Mouse (Mus musculus) liver, embryonic 14.5 days (tissue): ENCODE data around the gene Pdia2. TPM values are rescaled to one million over a fixed set of nuclear protein-coding genes. Genes with fewer than 3 reads are reported as not detected.

Experiments used
- ATAC-seq: fragments of 200-750 bp; cut with Nextera tagmentation; 2 replicates; pipeline ENCODE4 v1.8.0; 2017; ENCODE audit warnings: moderate number of reproducible peaks, mild to moderate bottlenecking, moderate library complexity; ENCODE audit not compliant: insufficient read depth
- DNase-seq, 3 experiments: peaks; one replicate each; pipeline ENCODE4 v3.0.0-alpha.2; 2012 to 2013; ENCODE audit warnings: low read depth in 3 of 3, low spot score in 3 of 3
- H3K27ac ChIP-seq: fragments of 300-500 bp; sonication (generic); 2 replicates; pipeline ENCODE4 v1.5.1; 2014; ENCODE audit warnings: moderate library complexity, mild to moderate bottlenecking, control low read depth, inconsistent platforms
- H3K27me3 ChIP-seq: fragments of 300-500 bp; sonication (generic); 2 replicates; pipeline ENCODE4 v1.6.1; 2014; ENCODE audit warnings: mild to moderate bottlenecking, low read length, moderate library complexity; ENCODE audit not compliant: control insufficient read depth, insufficient read depth
- H3K36me3 ChIP-seq: fragments of 300-500 bp; sonication (generic); replicated peaks from 2 replicates; pipeline ENCODE4 v1.6.1; 2014; ENCODE audit warnings: low read depth; ENCODE audit not compliant: control insufficient read depth, insufficient read depth
- H3K4me1 ChIP-seq, 2 experiments: fragments of 200-500 bp in 1 of 2; fragments of 300-500 bp in 1 of 2; sonication (generic) in 1 of 2; replicated peaks; 2 replicates each; pipeline ENCODE4 v1.6.1; 2012 to 2014; ENCODE audit warnings: antibody characterized with exemption in 1 of 2, inconsistent platforms in 1 of 2, low read length in 1 of 2; ENCODE audit not compliant: control insufficient read depth in 2 of 2, insufficient read depth in 2 of 2
- H3K4me2 ChIP-seq: fragments of 300-500 bp; sonication (generic); 2 replicates; pipeline ENCODE4 v1.6.1; 2014; ENCODE audit warnings: low read depth, mild to moderate bottlenecking, control low read depth, moderate library complexity
- H3K4me3 ChIP-seq, 2 experiments: fragments of 200-500 bp in 1 of 2; fragments of 300-500 bp in 1 of 2; sonication (generic) in 1 of 2; 2 replicates each; pipeline ENCODE4 v1.5.1; 2012 to 2014; ENCODE audit warnings: low read depth in 2 of 2, low read length in 2 of 2, mild to moderate bottlenecking in 2 of 2, control low read depth in 1 of 2, inconsistent platforms in 1 of 2, moderate library complexity in 1 of 2; ENCODE audit not compliant: insufficient read depth in 1 of 2
- H3K9ac ChIP-seq: fragments of 300-500 bp; sonication (generic); replicated peaks from 2 replicates; pipeline ENCODE4 v1.6.1; 2014; ENCODE audit warnings: mild to moderate bottlenecking, control low read depth, moderate library complexity
- H3K9me3 ChIP-seq: fragments of 300-500 bp; sonication (generic); 2 replicates; pipeline ENCODE4 v1.6.1; 2016; ENCODE audit warnings: low read length, mixed read lengths; ENCODE audit not compliant: control insufficient read depth
- CTCF ChIP-seq: IDR thresholded peaks from 2 replicates; pipeline ENCODE4 v1.5.1; 2016; ENCODE audit warnings: antibody characterized with exemption, low read depth, control low read depth
- EP300 ChIP-seq: IDR thresholded peaks from 2 replicates; pipeline ENCODE4 v1.6.1; 2016; ENCODE audit warnings: antibody characterized with exemption, low read depth
- WGBS: fragments of 180-500 bp; shearing (Covaris S2); extraction: QIAGEN DNeasy Blood & Tissue Kit; methylation state at CpG from one replicate; pipeline ENCODE4 v1.1.7; 2014; ENCODE audit not compliant: insufficient replicate concordance; 5-methylcytosine and 5-hydroxymethylcytosine counted together
- polyA plus RNA-seq, 2 experiments: library from polyadenylated mRNA; depleted of rRNA in 1 of 2; stranded (reverse) in 1 of 2; unstranded in 1 of 2; fragments of >200 nt; fragmentation: Nextera tagmentation in 1 of 2; extraction: Ambion mirVana in 1 of 2; gene quantifications; 2 replicates each; pipeline versions ENCODE4 v1.2.1 to v1.2.3; 2012 to 2014

Pdia2 gene
- polyA plus RNA-seq, 2 experiments = 25.9 to 86.6 TPM

DNA sequence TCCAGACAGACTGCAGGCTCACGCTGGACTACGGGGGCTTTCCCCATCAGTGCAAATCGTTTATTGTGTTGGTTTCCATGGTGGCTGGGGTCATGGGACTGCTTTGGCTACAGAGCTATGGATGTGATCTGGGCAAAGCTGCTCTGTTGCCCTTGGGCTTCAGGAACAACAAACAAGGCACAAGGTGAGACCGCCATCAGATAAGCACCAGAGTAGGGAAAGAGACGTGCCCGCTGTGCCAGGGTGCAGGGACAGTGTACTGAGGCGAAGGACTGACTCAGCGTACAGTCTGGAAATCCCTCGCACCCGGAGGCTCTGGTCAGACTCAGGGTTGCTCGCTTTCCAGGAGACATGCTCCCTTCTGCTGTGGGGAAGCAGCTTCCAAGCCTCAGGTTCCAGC, 13.8 kb upstream of the Pdia2 start:
- 71% methylated on average over 11 of the region's 11 CpGs for whole genome bisulfite sequencing
- ATAC-seq (no peak), DNase-seq (no peak)
- Histone ChIP-seq H3K27ac (no peak overlapping the region), H3K9ac (no peak overlapping the region), H3K36me3 (no peaks in the 10 kb centered on the region), H3K9me3 (no peaks in the 10 kb centered on the region), H3K4me2 (no peak overlapping the region), H3K27me3 (no peaks in the 10 kb centered on the region), H3K4me1 (no peaks in the 10 kb centered on the region), H3K4me3 (no peak overlapping the region)
- no peak for TF ChIP-seq EP300
- no peak for TF ChIP-seq CTCF

DNA sequence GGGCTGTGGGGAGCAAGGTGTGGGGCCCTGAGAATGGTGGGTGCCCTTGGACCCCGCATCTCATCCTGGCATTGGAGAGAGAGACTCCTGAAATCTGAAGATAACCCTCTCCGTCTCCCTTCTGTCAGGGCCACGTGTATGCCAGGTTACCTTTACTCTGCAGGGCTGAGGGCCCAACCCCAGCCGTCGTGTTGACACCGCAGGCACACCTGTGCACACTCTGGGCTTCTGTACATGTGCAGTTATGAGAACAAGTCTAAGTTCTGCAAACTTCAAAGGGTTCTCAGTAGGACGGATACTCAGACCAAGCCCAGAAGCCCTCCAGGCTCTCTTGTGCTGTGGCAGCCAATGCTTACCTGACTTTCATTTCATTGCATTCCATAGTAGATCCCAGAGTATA, 13.4 kb upstream of the Pdia2 start:
- Histone ChIP-seq H3K27ac (no peak overlapping the region), H3K4me1 (no peaks in the 10 kb centered on the region), H3K27me3 (no peaks in the 10 kb centered on the region), H3K4me3 (no peak overlapping the region), H3K9ac (no peak overlapping the region), H3K36me3 (no peaks in the 10 kb centered on the region), H3K9me3 (no peaks in the 10 kb centered on the region), H3K4me2 (no peak overlapping the region)
- no peak for DNase-seq
- TF ChIP-seq CTCF (no peak), EP300 (no peak)
- no peak for ATAC-seq
- WGBS = 83% methylated on average over 7 of the region's 7 CpGs

DNA sequence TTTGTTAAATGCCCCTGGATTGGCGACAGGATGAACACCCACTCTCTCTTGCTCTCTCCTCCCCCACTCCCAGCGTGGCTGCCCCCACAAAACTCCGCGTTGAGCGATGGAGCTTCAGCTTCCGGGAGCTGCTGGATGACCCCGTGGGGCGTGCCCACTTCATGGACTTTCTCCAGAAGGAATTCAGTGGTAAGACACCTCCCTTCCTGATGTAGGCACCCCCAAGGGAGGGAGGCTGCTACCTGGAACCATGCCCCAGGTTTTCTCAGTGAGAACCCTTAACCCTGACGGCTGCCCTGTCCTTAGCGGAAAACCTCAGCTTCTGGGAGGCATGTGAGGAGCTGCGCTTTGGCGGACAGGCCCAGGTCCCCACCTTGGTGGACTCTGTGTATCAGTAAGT, 8.8 kb upstream of the Pdia2 start, which contains the start of gene Arhgdig:
TSS of gene Arhgdig (minus strand) at position 101 of the 400 bp plus-strand sequence.
- WGBS = 78% methylated on average over 12 of the region's 12 CpGs
- Histone ChIP-seq H3K36me3 (no peaks in the 10 kb centered on the region), H3K27ac (no peak within 1 kb of the TSS), H3K9me3 (no peaks in the 10 kb centered on the region), H3K4me2 (no peak within 1 kb of the TSS), H3K27me3 (peaks cover 24% of the 10 kb centered on the region), H3K9ac (no peak within 1 kb of the TSS), H3K4me1 (peaks cover under 1% of the 10 kb centered on the region in 2 experiments), H3K4me3 (no peak within 1 kb of the TSS)
- DNase-seq (no peak), ATAC-seq (no peak)
- TF ChIP-seq CTCF (no peak), EP300 (no peak)

DNA sequence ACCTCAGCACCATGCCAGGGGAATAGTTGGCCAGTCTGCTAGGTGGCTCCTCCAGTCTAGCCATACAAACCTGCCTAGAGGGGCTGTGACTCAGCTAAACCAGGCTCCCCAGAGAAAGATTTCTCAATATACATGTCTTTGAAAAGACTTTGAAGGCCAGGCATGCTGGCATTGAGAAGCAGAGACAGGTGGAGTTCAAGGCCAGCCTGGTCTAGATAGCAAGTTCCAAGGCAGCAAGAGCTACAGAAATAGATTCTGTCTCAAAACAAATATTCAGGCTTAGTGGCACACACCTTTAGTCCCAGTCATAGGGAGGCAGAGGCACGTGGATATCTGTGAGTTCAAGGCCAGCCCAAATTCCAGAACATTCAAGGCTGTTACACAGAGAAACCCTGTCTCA, 7.5 kb upstream of the Pdia2 start:
- Histone ChIP-seq H3K27me3 (peaks cover 31% of the 10 kb centered on the region), H3K4me3 (no peak overlapping the region), H3K36me3 (no peaks in the 10 kb centered on the region), H3K4me2 (no peak overlapping the region), H3K9ac (no peak overlapping the region), H3K4me1 (peaks cover 13% of the 10 kb centered on the region in 2 experiments), H3K27ac (no peak overlapping the region), H3K9me3 (no peaks in the 10 kb centered on the region)
- no peak for TF ChIP-seq EP300
- TF ChIP-seq CTCF = no peak
- DNase-seq (no peak), ATAC-seq (no peak)
- WGBS = 27% methylated on average over 1 of the region's 1 CpGs

DNA sequence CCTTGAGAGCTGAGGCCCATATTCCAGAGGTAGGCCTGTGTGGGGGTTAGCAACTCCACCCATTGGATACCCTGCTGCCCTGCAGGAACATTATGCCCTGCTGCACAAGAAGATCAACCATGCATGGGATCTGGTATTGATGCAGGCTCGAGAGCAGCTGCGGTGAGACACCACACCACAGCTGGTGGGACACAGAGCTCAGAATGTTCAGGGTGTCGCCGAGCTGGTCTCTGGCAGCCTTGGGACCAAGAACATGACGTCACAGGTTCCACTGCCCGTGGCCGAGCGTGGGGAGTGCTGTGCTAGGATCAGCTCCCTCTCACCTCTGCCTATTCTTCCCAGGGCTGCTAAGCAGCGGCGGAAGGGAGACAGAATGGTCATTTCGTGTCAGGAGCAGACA, 5.9 kb upstream of the Pdia2 start:
- Histone ChIP-seq H3K4me3 (no peak overlapping the region), H3K4me2 (no peak overlapping the region), H3K4me1 (peaks cover 18% of the 10 kb centered on the region in 2 experiments), H3K27ac (no peak overlapping the region), H3K36me3 (no peaks in the 10 kb centered on the region), H3K27me3 (peaks cover 36% of the 10 kb centered on the region), H3K9ac (no peak overlapping the region), H3K9me3 (no peaks in the 10 kb centered on the region)
- no peak for DNase-seq
- 32% methylated on average over 11 of the region's 11 CpGs for WGBS
- no peak for TF ChIP-seq CTCF
- no peak for ATAC-seq
